Mouse (Mus musculus): ENCODE measurements around the gene Foxb1. TPM values are rescaled to one million over a fixed set of nuclear protein-coding genes. Genes with fewer than 3 reads are reported as not detected.

Foxb1 gene
- polyA plus RNA-seq, 1 experiment from 2014 or later, result not detected

DNA sequence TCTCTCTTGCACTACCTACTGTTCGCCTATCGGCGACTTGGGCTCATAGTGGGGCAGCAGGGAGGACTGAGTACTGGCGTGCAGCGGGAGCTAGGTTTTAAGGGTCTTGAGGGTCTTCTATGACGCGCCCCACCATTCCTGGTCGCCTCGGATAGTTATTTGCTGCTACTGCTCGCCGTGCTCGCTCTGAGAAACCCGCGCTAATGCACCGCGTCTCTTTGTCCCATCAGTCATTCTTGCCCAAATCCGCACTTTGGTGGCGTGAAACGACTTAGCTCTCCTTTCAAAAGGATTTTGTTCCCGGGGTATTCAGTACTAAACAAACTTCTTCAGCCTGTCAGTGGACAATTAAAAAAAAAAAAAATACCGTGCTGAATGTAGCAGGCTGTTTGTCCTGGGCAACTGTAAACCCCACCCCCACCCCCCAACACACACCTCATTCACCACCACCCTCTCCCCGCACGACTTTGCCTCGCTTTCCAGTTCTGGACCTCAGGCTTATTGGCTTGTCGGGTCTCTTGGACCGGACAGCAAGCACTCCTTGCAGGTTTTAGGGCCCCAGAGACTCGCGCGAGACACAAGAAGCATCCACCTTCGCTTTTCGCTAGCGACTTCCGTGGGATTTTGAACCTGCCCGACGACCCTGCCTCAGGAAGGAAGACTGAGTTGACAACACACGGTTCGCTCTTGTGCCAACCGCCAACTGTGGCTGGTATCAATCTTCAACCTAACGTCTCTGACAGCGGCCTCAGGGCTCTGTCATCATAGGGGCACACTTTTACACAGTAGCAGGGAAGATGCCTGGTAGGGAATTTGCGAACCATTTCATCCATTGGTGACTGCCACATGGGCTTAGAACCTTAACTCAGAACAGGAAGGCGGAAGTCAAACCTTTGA is 4.1 kb upstream of the Foxb1 start:
- ATAC-seq (ENCODE audit: low FRiP score, low TSS enrichment) (no peak), DNase-seq (ENCODE audit: low spot score) (no peak)
- no peaks in the 10 kb centered on the region for H3K36me3 ChIP-seq (ENCODE audit: control insufficient read depth, insufficient read depth, low read length)
- H3K4me1 ChIP-seq (replicated peaks; ENCODE audit: control insufficient read depth, insufficient read depth), result no peaks in the 10 kb centered on the region
- H3K4me2 ChIP-seq (replicated peaks; ENCODE audit: low read depth), result no peak overlapping the region
- H3K9me3 ChIP-seq (ENCODE audit: control insufficient read depth, low read length), result no peaks in the 10 kb centered on the region
- WGBS, result 2% methylated on average over 42 of the region's 42 CpGs
- no peak overlapping the region for H3K27ac ChIP-seq (replicated peaks)
- no peak overlapping the region for H3K9ac ChIP-seq (ENCODE audit: low read length)
- TF ChIP-seq CTCF (IDR thresholded peaks at IDR 0.05; ENCODE audit: low read depth) (no peak), EP300 (optimal IDR thresholded peaks at IDR 0.05) (no peak)
- H3K4me3 ChIP-seq (ENCODE audit: low read depth, low read length), result no peak overlapping the region
- H3K27me3 ChIP-seq (ENCODE audit: control insufficient read depth, insufficient read depth, low read length), result peaks cover 55% of the 10 kb centered on the region

DNA sequence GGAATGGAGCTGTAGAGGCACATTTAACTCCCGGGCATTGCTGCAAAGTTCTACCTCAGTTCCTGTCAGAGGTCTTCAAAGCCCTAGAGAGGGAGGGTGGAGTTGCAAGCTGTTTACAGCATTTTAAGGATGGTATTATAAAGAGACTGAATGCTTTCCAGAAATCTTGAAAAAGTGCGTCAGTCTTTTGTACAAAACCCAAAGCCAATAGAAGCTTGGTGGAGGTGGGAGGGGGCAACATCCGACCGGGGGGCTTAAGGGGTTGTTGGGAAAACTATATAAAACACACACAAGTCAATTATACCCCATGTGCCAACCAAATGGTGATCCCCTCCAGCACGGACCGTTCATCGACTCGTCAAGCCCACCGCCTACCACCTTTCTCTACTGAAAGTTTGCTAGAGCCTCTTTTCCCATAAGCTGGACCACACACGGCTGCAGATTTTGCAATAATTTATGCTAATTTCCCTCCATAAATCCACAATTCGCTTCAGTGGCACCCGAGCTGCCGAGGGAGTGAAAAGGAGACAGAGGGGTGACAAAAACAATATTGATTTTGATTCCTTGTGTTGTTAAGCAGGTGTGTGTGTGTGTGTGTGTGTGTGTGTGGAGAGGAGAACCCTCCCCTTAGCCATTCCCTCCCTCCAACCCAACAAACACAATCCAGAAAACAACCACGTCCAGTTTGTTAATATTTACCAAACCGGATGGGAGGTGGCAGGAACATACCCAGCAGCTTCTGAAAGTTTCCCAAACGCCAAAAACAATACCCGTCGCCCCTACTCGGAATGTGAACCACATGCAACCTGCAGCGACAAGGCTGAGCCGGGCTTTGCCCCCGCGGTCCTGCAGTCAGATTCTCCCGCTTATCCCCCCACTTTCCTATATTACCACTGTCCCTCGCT is 3.2 kb upstream of the Foxb1 start:
- under 1% methylated on average over 25 of the region's 25 CpGs for WGBS
- Histone ChIP-seq H3K36me3 (ENCODE audit: control insufficient read depth, insufficient read depth, low read length) (no peaks in the 10 kb centered on the region), H3K9me3 (ENCODE audit: control insufficient read depth, low read length) (no peaks in the 10 kb centered on the region), H3K27ac (replicated peaks) (no peak overlapping the region), H3K4me2 (replicated peaks; ENCODE audit: low read depth) (no peak overlapping the region), H3K9ac (ENCODE audit: low read length) (no peak overlapping the region), H3K4me3 (ENCODE audit: low read depth, low read length) (no peak overlapping the region), H3K27me3 (ENCODE audit: control insufficient read depth, insufficient read depth, low read length) (peaks cover 57% of the 10 kb centered on the region), H3K4me1 (replicated peaks; ENCODE audit: control insufficient read depth, insufficient read depth) (no peaks in the 10 kb centered on the region)
- TF ChIP-seq EP300 (optimal IDR thresholded peaks at IDR 0.05) (no peak), CTCF (IDR thresholded peaks at IDR 0.05; ENCODE audit: low read depth) (no peak)
- no peak for ATAC-seq (ENCODE audit: low FRiP score, low TSS enrichment)
- no peak for DNase-seq (ENCODE audit: low spot score)

DNA sequence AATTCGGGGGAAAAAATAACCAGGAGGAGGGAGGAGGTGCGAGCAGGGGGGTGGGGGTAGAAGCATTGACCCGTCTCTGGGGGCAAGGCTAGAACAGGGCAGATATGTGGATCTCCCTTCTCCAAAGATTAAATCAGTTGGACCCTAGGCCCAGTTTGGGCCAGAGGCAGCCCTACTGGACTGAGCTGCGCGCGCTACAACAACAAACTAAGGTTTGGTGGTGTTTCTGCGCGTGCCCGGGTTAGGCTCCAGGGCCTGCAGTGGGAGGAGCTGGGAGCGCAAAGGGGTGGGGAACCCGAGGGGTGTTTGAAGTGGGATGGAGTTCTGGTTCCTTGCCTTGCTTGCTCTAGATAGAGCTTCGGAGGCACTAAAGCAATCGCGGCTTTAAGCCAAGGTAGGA is 2.0 kb upstream of the Foxb1 start:
- no peaks in the 10 kb centered on the region for H3K4me1 ChIP-seq (replicated peaks; ENCODE audit: control insufficient read depth, insufficient read depth)
- no peak for TF ChIP-seq EP300 (optimal IDR thresholded peaks at IDR 0.05)
- no peak for TF ChIP-seq CTCF (IDR thresholded peaks at IDR 0.05; ENCODE audit: low read depth)
- H3K4me2 ChIP-seq (replicated peaks; ENCODE audit: low read depth), result no peak overlapping the region
- H3K4me3 ChIP-seq (ENCODE audit: low read depth, low read length), result no peak overlapping the region
- H3K27me3 ChIP-seq (ENCODE audit: control insufficient read depth, insufficient read depth, low read length), result peaks cover 53% of the 10 kb centered on the region
- ATAC-seq (ENCODE audit: low FRiP score, low TSS enrichment), result no peak
- 1% methylated on average over 14 of the region's 14 CpGs for WGBS
- no peak overlapping the region for H3K27ac ChIP-seq (replicated peaks)
- H3K9me3 ChIP-seq (ENCODE audit: control insufficient read depth, low read length), result no peaks in the 10 kb centered on the region
- no peak overlapping the region for H3K9ac ChIP-seq (ENCODE audit: low read length)
- no peaks in the 10 kb centered on the region for H3K36me3 ChIP-seq (ENCODE audit: control insufficient read depth, insufficient read depth, low read length)
- no peak for DNase-seq (ENCODE audit: low spot score)

DNA sequence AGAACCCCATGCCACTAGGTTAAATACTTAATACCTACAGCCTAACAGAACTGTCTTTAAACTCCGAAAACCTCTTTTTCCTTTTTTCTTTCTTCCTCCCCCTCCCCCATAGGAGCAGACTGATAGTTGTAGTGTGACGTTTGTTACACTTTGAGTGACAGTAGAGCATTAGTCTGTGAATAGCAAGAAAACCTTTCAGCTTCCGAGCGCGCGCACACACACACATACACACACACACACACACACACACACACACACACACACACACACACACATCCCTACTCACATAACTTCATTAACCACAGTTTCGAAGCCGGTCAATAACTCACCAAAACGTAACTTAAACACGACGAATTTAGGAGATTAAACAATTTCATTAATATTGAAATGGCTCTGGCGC is 1.5 kb upstream of the Foxb1 start:
- Histone ChIP-seq H3K27me3 (ENCODE audit: control insufficient read depth, insufficient read depth, low read length) (peaks cover 55% of the 10 kb centered on the region), H3K27ac (replicated peaks) (no peak overlapping the region), H3K4me2 (replicated peaks; ENCODE audit: low read depth) (no peak overlapping the region), H3K4me3 (ENCODE audit: low read depth, low read length) (no peak overlapping the region), H3K4me1 (replicated peaks; ENCODE audit: control insufficient read depth, insufficient read depth) (no peaks in the 10 kb centered on the region), H3K9ac (ENCODE audit: low read length) (no peak overlapping the region), H3K9me3 (ENCODE audit: control insufficient read depth, low read length) (no peaks in the 10 kb centered on the region), H3K36me3 (ENCODE audit: control insufficient read depth, insufficient read depth, low read length) (no peaks in the 10 kb centered on the region)
- 3% methylated on average over 12 of the region's 12 CpGs for WGBS
- ATAC-seq (ENCODE audit: low FRiP score, low TSS enrichment) (no peak), DNase-seq (ENCODE audit: low spot score) (no peak)
- TF ChIP-seq CTCF (IDR thresholded peaks at IDR 0.05; ENCODE audit: low read depth) (no peak), EP300 (optimal IDR thresholded peaks at IDR 0.05) (no peak)

DNA sequence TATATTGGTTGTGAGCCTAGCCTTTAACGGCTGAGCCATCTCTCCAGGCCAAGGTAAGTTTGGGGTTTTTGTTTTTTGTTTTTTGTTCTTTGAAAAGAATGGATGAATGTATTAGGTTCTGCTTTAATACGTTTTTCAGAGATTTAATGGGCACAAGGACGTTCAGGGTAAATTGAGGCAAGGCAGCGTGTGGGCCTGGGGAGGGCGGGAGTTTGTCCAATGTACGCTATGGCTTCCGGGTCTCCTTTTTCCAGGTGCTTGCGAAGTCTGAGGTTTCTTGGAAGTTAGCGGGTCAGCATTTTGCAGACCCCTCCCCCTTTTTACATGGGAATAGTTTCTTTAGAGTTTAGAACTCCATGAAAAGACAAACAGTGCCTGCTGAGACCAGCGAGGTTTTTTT is 829 bp upstream of the Foxb1 start:
- 4% methylated on average over 10 of the region's 10 CpGs for WGBS
- H3K4me3 ChIP-seq (ENCODE audit: low read depth, low read length), result no peak overlapping the region
- H3K9me3 ChIP-seq (ENCODE audit: control insufficient read depth, low read length), result no peaks in the 10 kb centered on the region
- ATAC-seq (ENCODE audit: low FRiP score, low TSS enrichment) (no peak), DNase-seq (ENCODE audit: low spot score) (no peak)
- TF ChIP-seq CTCF (IDR thresholded peaks at IDR 0.05; ENCODE audit: low read depth) (no peak), EP300 (optimal IDR thresholded peaks at IDR 0.05) (no peak)
- H3K4me2 ChIP-seq (replicated peaks; ENCODE audit: low read depth), result no peak overlapping the region
- no peak overlapping the region for H3K27ac ChIP-seq (replicated peaks)
- peaks cover 58% of the 10 kb centered on the region for H3K27me3 ChIP-seq (ENCODE audit: control insufficient read depth, insufficient read depth, low read length)
- H3K9ac ChIP-seq (ENCODE audit: low read length), result no peak overlapping the region
- no peaks in the 10 kb centered on the region for H3K4me1 ChIP-seq (replicated peaks; ENCODE audit: control insufficient read depth, insufficient read depth)
- H3K36me3 ChIP-seq (ENCODE audit: control insufficient read depth, insufficient read depth, low read length), result no peaks in the 10 kb centered on the region

Data from stomach, postnatal 0 days (tissue).